Mouse (Mus musculus): ENCODE measurements around the gene Nckap5.

DNA sequence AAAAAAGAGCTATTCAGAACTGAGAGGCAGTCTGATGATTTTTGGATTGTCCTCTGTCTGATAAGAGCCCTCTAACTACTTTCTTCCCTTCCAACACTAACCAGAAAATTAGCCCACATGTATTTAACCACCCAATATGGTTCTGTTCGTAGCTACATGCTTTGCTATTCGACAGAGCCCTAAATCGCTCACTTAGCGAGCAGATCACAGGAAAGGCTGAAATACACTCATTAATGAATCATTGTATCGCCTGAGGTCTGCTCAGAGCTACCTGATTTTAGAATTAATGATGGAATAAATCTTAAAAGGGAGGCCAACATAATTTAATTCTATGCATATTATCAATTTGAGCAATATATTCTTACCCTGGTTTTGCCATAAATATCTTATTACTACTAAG, 187.8 kb downstream of the Nckap5 start:
- no peak for TF ChIP-seq TBP (IDR thresholded peaks at IDR 0.05; ENCODE audit: low read depth, low read length)
- no peak for TF ChIP-seq ZNF384 (IDR thresholded peaks at IDR 0.05; ENCODE audit: low read depth, low read length)
- no peak for TF ChIP-seq POLR2A (IDR thresholded peaks at IDR 0.05; ENCODE audit: control insufficient read depth in 1 of 2, insufficient read depth in 1 of 2, low read depth in 1 of 2, low read length in 2 of 2, poor library complexity in 1 of 2)
- TF ChIP-seq CTCF (IDR thresholded peaks at IDR 0.05 in 2 of 3, conservative IDR thresholded peaks at IDR 0.05 in 1 of 3; ENCODE audit: control insufficient read depth in 1 of 3, insufficient read depth in 1 of 3, low read depth in 2 of 3, low read length in 3 of 3, poor library complexity in 1 of 3, severe bottlenecking in 1 of 3), result no peak
- no peak for TF ChIP-seq MAFK (IDR thresholded peaks at IDR 0.05; ENCODE audit: borderline replicate concordance, low read depth, low read length)
- no peak for TF ChIP-seq UBTF (IDR thresholded peaks at IDR 0.05; ENCODE audit: borderline replicate concordance, insufficient read depth, low read depth, low read length)
- no peak for TF ChIP-seq MYC (IDR thresholded peaks at IDR 0.05; ENCODE audit: low read depth, low read length)
- no peak for TF ChIP-seq MEF2A (IDR thresholded peaks at IDR 0.05; ENCODE audit: extremely low read depth, insufficient replicate concordance, low read depth, low read length, poor library complexity, severe bottlenecking)

All from MEL (cell line).